Comparison of ENCODE assay signal across 8 mouse cellular contexts in the genomic region with DNA sequence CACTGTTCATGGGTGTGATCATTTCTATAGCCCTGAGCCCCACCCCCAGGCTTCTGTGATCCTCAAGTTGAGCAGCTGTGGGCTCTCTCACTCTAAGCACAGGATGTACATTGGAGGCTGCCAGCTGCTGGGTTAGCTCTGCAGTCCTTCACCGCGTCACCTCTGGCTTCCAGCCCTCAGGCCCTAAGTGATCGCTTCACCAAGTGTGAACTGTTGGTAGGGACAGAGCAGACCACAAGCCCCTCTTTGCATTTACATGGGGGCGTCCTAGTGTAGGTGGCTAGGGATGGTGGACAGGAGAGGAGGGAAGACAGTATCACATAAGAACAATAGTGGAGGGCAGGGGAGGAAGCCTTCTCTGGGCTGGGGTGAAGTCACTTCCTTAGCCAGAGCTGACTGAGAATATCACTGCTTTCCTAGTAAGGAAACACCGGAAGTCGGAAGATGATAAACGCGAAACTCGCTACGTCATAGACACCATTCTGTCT. TPM values are rescaled to one million over a fixed set of nuclear protein-coding genes. Genes with fewer than 3 reads are reported as not detected.
DNase-seq lines count a peak whose midpoint lies in the region; ATAC-seq lines count a peak whose summit lies in the region.

No protein-coding gene starts in this region.

- ATAC-seq in inflammation-experienced regulatory T-cells, adult 6 months, result peak; percentile 73

- peaks cover 14% of the 10 kb centered on the region for H3K4me1 ChIP-seq in brown adipose tissue, adult 24 weeks (ENCODE audit: control insufficient read depth, insufficient read depth, insufficient read length, low read length)

- DNase-seq in adrenal gland, postnatal 14 days, result peak; percentile 51
- no peak for DNase-seq in adrenal gland, adult 2 months
- peak; percentile 50 for DNase-seq in lung, postnatal 14 days
- peak; percentile 86 to 91 for DNase-seq in thymus, postnatal 10 days (ENCODE audit: low spot score in 2 of 2)
- DNase-seq in c-Kit-positive CD71-positive TER-119-positive erythroid progenitor cells, embryonic 14.5 days (ENCODE audit: low spot score), result no peak
- DNase-seq in ovary, postnatal 14 days (ENCODE audit: low spot score), result no peak

- H3K4me3 ChIP-seq in brown adipose tissue, adult 24 weeks (ENCODE audit: insufficient read depth, low read depth, low read length), result no peak overlapping the region

- peak overlapping the region; percentile 94 for H3K27ac ChIP-seq in brown adipose tissue, adult 24 weeks (replicated peaks; ENCODE audit: low read depth, low read length)

RNA-seq across cellular contexts. Expression of a gene that starts 50.2 kb away (rescaled TPM):
- total RNA-seq in adrenal gland, postnatal 14 days (2021), result 85.6 and 87.9 TPM in 2 replicates
- 100 to 1,000 TPM; 105 to 127 TPM for total RNA-seq in adrenal gland, adult 2 months (2021)
- polyA plus RNA-seq in adrenal gland, adult 2 months (2012; rRNA removed), result 20.4 and 31.8 TPM in 2 replicates
- 14.8 and 25.2 TPM in 2 replicates for polyA plus RNA-seq in brown adipose tissue, adult 24 weeks (2012; ENCODE audit: insufficient read depth, insufficient read length, missing spikeins)
- polyA plus RNA-seq in inflammation-experienced regulatory T-cells, adult 6 months (2017; shearing (Covaris generic)), result 10 to 100 TPM; 11.8 to 28.4 (median 26.5) TPM

Comparison
In these comparisons a context has a peak if more than half of its experiments do, and no peak if none do; other contexts are left out.
1. DNase-seq: peak in adrenal gland, postnatal 14 days (single experiment), lung, postnatal 14 days (single experiment) and thymus, postnatal 10 days (2 of 2); none in adrenal gland, adult 2 months (single experiment), c-Kit-positive CD71-positive TER-119-positive erythroid progenitor cells, embryonic 14.5 days (single experiment) and ovary, postnatal 14 days (single experiment).